Mouse (Mus musculus): Measurements from ENCODE around the gene Scml4. TPM values are rescaled to one million over a fixed set of nuclear protein-coding genes. Genes with fewer than 3 reads are reported as not detected.
A peak's percentile ranks its signal among the peaks of the same experiment; 100 is the strongest.

The Scml4 gene
- total RNA-seq, 2 experiments from 2014 or later: 3.6 TPM

- intact Hi-C loops (cut with DNase I): loop anchor here (1.0 to 2.0 kb wide), 2 partner anchors 100 to 245 kb away; no protein-coding TSS in a partner anchor
- no peak for DNase-seq
Observed at GRCm38 (mm10) chr10:42942300-42942699, 82.1 kb downstream of the Scml4 start.

DNA sequence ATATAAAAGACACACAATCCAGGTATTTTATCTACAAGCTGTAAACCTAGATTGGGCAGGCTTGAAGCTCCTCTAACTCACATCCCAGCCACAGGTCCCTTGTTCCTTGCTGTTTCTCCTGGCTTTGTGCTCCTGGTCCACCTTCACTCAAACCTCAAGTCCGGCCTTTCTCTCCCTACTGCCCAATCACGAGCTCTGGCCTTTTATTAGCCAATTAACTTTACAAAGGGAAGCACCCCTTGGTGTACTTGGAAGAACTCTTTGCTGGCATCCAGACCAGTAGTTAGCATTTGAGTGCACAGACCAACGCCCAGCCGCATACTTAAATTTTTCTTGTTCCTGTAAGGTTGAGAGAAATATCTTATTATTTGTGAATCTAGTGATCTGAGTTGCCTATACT is 85.1 kb downstream of the Scml4 start:
- DNase-seq: no peak
- intact Hi-C loops (cut with DNase I): no loop called here

DNA sequence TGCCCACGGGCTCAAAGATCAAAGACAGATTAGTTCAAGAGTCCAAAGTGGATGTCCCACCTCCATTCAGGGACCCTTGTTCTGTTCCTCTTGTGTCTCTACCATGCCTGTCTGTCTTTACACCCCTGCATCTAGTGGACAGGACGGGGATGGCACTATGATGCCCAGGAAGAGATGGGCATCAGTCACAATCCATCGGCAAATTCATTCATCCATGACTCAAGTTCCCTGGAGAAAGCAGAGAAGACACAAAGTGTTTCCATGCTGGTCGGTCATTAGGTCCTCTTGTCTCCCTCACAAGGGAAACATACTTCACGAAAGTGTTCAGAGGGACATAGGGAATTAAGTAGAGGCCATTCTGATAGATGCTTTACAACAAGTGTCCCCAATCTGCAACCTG is 87.2 kb downstream of the Scml4 start:
- intact Hi-C loops (cut with DNase I): no loop called here
- no peak for DNase-seq

DNA sequence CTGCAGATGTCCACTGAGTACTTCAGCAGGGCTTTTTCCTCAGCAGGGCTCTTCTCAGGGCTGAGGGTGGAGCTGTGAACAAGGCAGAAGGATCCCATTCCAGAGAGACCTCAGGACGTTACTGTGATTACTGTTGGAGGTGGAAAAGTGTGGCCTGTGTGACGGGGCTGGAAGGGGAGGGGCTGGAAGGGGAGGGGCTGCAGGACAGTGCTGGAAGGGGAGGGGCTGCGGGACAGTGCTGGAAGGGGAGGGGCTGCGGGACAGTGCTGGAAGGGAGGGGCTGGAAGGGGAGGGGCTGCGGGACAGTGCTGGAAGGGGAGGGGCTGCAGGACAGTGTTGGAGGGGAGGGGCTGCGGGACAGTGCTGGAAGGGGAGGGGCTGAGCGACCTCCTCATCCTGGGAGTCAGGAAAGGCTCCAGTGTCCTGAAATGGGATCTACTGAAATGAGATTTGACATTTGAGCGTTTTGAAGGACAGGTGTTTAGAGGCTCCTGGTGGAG is 90.1 kb downstream of the Scml4 start:
- intact Hi-C loops (cut with DNase I): no loop called here
- no peak for DNase-seq

- DNase-seq: no peak
- intact Hi-C loops (cut with DNase I): no loop called here
Observed at GRCm38 (mm10) chr10:42951078-42952045, 91.2 kb downstream of the Scml4 start.

- no peak for DNase-seq
- intact Hi-C loops (cut with DNase I): no loop called here
Observed at GRCm38 (mm10) chr10:42952046-42952420, 91.9 kb downstream of the Scml4 start.

DNA sequence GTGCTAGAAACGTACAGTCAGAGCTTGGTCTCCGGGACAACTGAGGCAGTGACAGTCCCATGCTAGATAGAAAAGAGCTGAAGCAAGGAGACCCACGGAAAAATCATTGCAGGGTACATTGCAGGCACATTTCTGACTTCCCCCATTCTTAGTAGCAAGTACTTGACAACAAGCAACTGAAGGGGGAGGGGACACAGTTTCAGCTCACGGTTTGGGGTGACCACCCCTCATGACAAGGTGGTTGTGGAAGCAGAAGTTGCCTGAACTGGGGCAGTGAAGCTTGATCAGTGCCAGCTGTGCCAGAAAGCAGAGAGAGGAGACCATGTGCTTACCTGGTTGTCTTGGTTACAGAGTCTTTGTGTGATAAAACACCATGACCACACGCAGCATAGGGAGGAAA is 93.4 kb downstream of the Scml4 start:
- intact Hi-C loops (cut with DNase I): no loop called here

DNA sequence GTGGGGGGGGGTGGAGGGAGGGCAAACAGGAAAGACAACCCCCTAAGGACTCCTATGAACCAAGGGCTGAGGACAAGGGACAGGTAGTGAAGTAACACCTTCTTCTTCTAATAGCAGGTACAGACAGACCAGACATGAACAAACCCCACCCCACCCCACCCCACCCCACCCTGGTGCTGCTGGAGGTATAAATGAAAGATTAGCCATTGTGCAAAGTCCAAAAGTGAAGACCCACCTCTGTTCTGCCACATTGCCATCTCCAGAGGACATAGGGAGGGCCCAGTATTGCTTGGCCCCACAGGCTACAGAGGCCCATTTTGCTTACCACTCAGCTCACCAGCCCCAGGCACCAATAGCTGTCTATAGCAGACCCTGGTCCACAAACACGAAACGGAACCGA is 95.0 kb downstream of the Scml4 start:
- intact Hi-C loops (cut with DNase I): loop anchor here (5.0 kb wide), 1 partner anchor 422 kb away; no protein-coding TSS in a partner anchor
- no peak for DNase-seq

More for the DNA sequence above, 93.4 kb downstream of the Scml4 start:
- no peak for DNase-seq

DNA sequence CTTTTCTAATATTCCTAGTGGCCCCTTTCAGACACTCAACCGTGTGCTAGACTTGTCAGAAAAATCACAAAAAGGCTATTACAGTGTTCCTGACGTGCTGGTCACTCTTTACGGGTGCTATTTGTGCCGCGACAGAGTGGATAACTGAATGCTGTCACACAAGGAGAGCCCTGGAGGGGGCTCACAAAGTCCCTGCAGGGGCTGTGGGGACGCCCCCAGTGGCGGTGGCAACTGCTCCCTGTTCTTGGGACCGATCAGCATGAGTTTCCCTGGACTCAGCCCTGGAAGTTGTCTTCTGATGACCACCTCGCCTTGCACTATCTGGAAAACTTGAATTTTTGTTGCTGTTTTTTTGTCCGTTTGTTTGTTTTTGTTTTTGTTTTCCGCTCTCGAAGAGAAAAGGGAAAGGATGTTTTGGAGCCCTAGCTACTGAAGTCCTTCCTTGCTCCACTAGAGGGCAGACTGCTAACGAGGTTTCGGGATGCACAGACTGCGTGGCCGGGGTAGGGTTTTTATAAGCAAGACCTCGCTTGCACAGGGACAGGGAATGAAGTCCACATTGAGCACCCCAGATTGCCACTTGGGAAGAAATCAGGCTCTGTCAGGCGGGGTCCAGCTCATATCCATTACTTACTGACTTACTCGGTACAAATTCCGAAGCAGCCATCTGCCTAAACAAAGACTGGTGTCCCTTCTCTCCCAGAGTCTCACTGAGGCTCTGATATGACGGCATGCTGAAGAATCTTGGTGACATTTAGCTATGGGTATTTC is 97.9 kb downstream of the Scml4 start:
- intact Hi-C loops (cut with DNase I): loop anchor here (1.0 to 5.0 kb wide), 2 partner anchors 29 to 419 kb away; no protein-coding TSS in a partner anchor
- DNase-seq: peak; percentile 84 to 85

- no peak for DNase-seq
- intact Hi-C loops (cut with DNase I): loop anchor here (1.0 to 5.0 kb wide), 2 partner anchors 29 to 419 kb away; no protein-coding TSS in a partner anchor
Observed at GRCm38 (mm10) chr10:42958686-42959085, 98.5 kb downstream of the Scml4 start.

GRCm38 (mm10) chr10:42961771-42962170 is 101.6 kb downstream of the Scml4 start:
- peak in 1 of 2 experiments; percentile 34 for DNase-seq
- intact Hi-C loops (cut with DNase I): no loop called here

DNA sequence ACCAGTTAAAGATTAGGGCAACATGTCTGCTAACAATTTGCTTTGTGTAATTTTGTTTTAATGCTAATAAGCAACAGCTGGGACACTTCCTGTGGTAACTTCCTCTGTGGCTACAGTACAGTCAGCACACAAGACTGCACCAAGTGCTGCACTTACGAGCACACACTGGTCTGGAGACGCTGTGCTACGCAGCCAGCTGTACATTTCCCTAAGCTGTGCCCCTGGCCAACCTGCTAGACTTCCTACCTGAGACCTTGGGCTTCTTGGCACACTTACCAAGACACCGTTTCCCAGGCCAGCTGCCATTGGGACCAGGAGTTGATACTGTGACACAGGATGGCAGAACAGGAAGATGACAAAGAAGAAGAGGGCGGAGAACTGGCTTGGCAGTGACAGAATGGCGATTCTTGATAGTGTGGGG is 102.0 kb downstream of the Scml4 start:
- no peak for DNase-seq
- intact Hi-C loops (cut with DNase I): no loop called here

- intact Hi-C loops (cut with DNase I): no loop called here
- DNase-seq: peak; percentile 64 to 69
Observed at GRCm38 (mm10) chr10:42962655-42963054, 102.5 kb downstream of the Scml4 start.

DNA sequence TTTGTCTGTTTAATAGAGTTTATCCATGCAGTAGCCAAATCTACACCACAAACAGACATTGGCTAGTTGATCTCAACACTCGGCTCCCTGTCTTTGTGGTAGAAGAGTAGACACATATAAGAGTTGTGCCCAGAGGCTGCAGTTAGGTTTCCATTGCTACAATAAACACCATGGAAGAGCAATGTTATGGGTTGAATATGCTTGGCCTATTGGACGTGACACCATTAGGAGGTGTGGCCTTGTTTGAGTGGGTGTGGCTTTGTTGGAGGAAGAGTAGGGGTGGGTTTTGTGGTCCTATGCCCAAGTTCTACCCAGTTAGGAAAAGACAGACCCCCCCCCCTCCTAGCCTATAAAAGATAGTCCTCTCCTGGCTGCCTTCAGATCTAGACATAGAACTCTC is 102.9 kb downstream of the Scml4 start:
- intact Hi-C loops (cut with DNase I): no loop called here
- DNase-seq: no peak

DNA sequence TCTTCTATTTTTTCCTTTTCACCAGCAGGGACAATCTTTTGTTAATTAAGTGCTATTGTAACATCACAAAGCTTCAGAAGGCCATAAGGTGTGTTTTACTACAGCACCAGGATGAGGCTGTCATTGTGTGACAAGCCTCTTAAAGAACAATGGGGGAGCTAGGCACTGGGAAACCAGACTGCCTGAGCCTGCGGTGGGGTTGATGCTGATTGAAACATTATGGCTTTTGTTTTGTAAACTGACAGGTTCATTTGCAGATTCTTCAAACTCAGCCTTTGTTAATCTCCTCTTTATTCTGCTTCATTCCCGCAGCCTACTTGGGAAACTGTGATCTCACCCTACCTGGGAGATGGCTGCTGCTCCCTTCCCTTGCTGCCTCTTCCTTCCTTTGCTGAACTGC is 108.2 kb downstream of the Scml4 start:
- intact Hi-C loops (cut with DNase I): no loop called here
- DNase-seq: no peak

- intact Hi-C loops (cut with DNase I): no loop called here
- peak; percentile 79 to 81 for DNase-seq
Observed at GRCm38 (mm10) chr10:42972504-42973172, 112.5 kb downstream of the Scml4 start.

DNA sequence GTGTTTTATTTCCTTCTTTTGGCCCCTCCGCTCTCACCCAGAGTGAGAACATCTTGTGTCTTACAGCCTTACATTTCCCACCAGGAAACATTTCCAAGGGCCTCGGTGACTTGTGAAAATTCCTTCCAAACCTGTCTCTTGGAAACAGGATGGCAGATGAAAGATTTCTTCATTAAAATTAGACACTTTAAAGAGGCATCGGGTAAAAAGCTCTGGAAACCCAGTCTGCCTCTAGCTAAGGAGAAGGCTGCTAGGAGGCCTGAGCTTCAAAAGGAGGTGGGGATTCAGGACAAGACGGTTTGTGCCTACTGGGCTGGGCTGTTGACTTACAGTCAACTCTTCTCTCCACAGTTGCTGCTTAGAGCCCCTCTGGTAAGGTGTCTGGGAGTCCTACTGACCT is 113.4 kb downstream of the Scml4 start:
- DNase-seq: no peak
- intact Hi-C loops (cut with DNase I): no loop called here

DNA sequence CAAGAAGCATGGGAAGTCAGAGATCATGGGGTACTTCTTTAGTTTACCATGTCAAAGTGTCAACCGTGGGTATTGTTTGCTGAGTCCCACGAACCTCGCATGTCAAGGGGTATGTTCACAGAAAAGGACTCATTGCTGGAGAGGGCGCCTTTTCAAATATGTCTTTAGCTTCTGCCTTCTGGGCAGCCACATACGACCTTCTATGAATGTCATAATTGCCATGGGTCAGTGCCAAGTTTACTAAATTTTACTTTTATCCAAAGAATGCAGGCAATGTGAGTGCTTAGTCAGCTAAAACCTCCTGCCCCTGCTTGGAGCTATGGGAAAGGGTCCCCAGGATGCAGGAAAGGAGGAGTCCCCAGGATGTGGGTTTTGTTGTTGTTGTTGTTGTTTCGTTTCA is 116.4 kb downstream of the Scml4 start:
- intact Hi-C loops (cut with DNase I): no loop called here
- no peak for DNase-seq

GRCm38 (mm10) chr10:42978346-42978745 is 118.2 kb downstream of the Scml4 start:
- intact Hi-C loops (cut with DNase I): no loop called here
- no peak for DNase-seq

DNA sequence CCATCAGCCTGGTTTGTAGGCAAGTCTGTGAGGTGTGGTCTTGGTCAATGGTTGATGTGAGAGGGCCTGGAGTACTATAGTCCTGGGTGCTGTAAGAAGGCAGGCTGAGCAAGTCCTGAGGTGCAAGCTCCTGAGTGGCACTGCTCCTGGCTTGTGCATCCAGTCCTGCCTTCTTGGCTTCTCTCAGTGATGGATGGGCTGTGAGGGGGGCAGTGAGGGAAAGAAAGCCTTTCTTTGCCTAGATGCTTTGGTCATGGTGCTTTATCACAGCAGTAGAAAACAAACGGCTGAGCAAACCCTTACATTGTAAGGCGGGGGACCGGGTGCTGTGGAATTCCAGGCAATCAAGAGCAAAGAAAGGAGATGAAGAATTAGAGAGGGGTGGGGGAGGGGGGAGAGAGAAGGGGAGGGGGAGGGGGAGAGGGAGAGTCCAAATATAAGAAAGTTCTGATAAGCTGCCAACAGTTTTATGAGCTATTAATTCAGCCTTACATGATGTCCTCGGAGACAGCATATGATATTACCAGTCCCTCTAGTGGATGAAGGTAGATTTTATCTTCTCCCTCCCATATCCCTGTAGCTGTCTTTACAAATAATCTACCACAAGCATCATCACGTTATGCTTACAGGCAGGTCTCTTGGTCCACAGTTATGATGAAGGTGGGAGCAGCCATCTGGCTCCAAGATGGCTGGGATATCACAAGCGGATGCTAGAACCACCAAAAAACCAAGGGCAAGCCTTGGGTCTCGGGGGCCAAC is 121.0 kb downstream of the Scml4 start:
- intact Hi-C loops (cut with DNase I): no loop called here
- DNase-seq: no peak

All from heart, postnatal 10 days (tissue).